Mouse (Mus musculus) embryonic facial prominence, embryonic 10.5 days (tissue): ENCODE results near the gene Islr2. TPM values are rescaled to one million over a fixed set of nuclear protein-coding genes. Genes with fewer than 3 reads are reported as not detected.

Experiments
- DNase-seq: peaks from one replicate; pipeline ENCODE4 v3.0.0-alpha.2; 2017; ENCODE audit warnings: low spot score
- H3K27ac ChIP-seq: fragments of 300-500 bp; sonication (generic); replicated peaks from 2 replicates; pipeline ENCODE4 v1.5.1; 2016; ENCODE audit warnings: mild to moderate bottlenecking
- H3K27me3 ChIP-seq: fragments of 300-500 bp; sonication (generic); replicated peaks from 2 replicates; pipeline ENCODE4 v1.6.1; 2016; ENCODE audit warnings: low read depth, mild to moderate bottlenecking; ENCODE audit not compliant: poor library complexity, severe bottlenecking
- H3K36me3 ChIP-seq: fragments of 300-500 bp; sonication (generic); replicated peaks from 2 replicates; pipeline ENCODE4 v1.6.1; 2016; ENCODE audit warnings: mild to moderate bottlenecking, moderate library complexity
- H3K4me1 ChIP-seq: fragments of 300-500 bp; sonication (generic); 2 replicates; pipeline ENCODE4 v1.6.1; 2016
- H3K4me3 ChIP-seq: fragments of 300-500 bp; sonication (generic); 2 replicates; pipeline ENCODE4 v1.5.1; 2016; ENCODE audit warnings: mild to moderate bottlenecking, moderate library complexity
- H3K9me3 ChIP-seq: fragments of 300-500 bp; sonication (generic); 2 replicates; pipeline ENCODE4 v1.6.1; 2016; ENCODE audit warnings: mild to moderate bottlenecking
- WGBS: fragments of 180-500 bp; shearing (Covaris S2); methylation state at CpG from one replicate; pipeline ENCODE4 v1.1.7; 2016; 5-methylcytosine and 5-hydroxymethylcytosine counted together
- polyA plus RNA-seq: library from polyadenylated mRNA; unstranded; fragments of >200 nt; fragmentation: Nextera tagmentation; extraction: Ambion mirVana; gene quantifications from 2 replicates; pipeline ENCODE4 v1.2.1, GENCODE M21; 2016

Gene Islr2
- polyA plus RNA-seq, 1 experiment from 2014 or later, result 2.2 TPM

GRCm38 (mm10) chr9:58213865-58214264 is 9.7 kb upstream of the Islr2 start:
- WGBS, result 36% methylated on average over 5 of the region's 5 CpGs
- no peak overlapping the region for H3K27ac ChIP-seq
- peaks cover 35% of the 10 kb centered on the region for H3K4me1 ChIP-seq
- DNase-seq, result no peak
- H3K9me3 ChIP-seq, result no peaks in the 10 kb centered on the region
- peaks cover 1% of the 10 kb centered on the region; the same call in 1 of the 2 replicates for H3K36me3 ChIP-seq
- no peak overlapping the region for H3K4me3 ChIP-seq
- peaks cover 17% of the 10 kb centered on the region for H3K27me3 ChIP-seq

DNA sequence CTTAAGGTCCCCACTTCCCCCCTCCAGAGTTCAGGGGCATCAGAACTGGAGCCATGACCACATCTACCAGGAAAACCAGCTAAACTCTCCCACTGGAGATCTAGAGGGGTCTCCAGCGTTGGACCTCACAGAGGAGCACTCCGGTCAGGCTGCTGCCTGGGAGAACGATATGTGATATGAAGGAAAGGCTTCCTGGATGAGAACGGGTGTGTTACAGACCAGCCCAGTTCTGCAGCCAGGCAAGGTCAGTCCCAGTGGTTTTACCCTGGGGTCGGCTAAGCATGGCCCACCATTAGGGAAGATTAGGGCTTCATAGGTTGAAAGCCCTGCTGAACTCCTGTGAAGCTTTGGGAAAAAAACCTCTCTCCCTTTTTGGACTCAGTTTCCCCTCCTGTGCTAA is 9.3 kb upstream of the Islr2 start:
- no peak for DNase-seq
- H3K27me3 ChIP-seq, result peaks cover 17% of the 10 kb centered on the region
- H3K36me3 ChIP-seq, result no peaks in the 10 kb centered on the region
- WGBS, result 75% methylated on average over 5 of the region's 5 CpGs
- no peak overlapping the region for H3K4me3 ChIP-seq
- no peaks in the 10 kb centered on the region for H3K9me3 ChIP-seq
- H3K4me1 ChIP-seq, result peaks cover 35% of the 10 kb centered on the region
- H3K27ac ChIP-seq, result no peak overlapping the region

GRCm38 (mm10) chr9:58210304-58210627 is 6.1 kb upstream of the Islr2 start:
- DNase-seq, result no peak
- Histone ChIP-seq H3K27ac (no peak overlapping the region), H3K4me1 (peaks cover 20% of the 10 kb centered on the region), H3K36me3 (no peaks in the 10 kb centered on the region), H3K4me3 (no peak overlapping the region), H3K27me3 (peaks cover 41% of the 10 kb centered on the region), H3K9me3 (no peaks in the 10 kb centered on the region)
- WGBS, result 91% methylated on average over 2 of the region's 2 CpGs

DNA sequence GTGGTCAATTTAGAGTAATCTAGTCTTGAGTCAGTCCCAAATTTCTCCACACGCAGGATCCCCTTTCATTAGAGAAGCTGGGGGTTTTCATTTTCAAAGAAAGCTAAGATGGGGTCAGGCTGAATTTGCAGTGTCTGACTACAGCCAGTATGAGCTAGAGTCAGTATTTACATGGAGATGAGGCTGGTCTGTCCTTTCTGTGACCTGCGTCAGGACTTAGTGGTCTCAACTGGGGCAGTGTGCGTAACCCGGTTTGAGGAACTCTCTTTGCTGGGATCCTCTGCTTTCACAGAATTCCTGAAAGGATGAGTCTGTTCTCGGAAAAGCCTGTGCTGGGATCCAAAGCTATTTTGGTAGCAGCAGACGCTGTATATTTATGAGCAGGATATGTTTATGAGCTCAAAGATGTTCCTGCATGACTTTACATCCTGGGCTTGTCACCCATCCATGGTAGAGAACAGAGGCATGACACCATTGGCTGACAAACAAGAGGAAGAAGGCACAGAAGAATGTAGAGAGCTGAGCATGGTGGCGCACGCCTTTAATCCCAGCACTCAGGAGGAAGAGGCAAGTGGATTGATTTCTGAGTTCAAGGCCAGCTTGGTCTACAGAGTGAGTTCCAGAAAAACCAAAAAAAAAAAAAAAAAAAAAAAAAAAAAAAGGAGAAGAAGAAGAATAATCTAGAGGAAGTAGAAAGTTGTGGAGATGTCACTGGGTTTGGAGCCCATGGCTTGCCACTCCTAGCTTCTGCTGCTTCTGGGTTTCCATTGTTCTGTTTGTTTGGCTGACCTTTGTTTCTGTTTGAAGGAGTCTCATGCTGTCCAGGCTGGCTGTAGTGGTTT is 5.6 kb upstream of the Islr2 start:
- no peak for DNase-seq
- Histone ChIP-seq H3K27me3 (peaks cover 47% of the 10 kb centered on the region), H3K4me1 (peaks cover 14% of the 10 kb centered on the region), H3K4me3 (no peak overlapping the region), H3K36me3 (no peaks in the 10 kb centered on the region), H3K27ac (no peak overlapping the region), H3K9me3 (no peaks in the 10 kb centered on the region)
- 79% methylated on average over 8 of the region's 8 CpGs for WGBS

- Histone ChIP-seq H3K27ac (no peak overlapping the region), H3K4me1 (peaks cover 32% of the 10 kb centered on the region), H3K27me3 (peaks cover 64% of the 10 kb centered on the region), H3K9me3 (no peaks in the 10 kb centered on the region), H3K4me3 (no peak overlapping the region), H3K36me3 (no peaks in the 10 kb centered on the region)
- DNase-seq, result no peak
- 88% methylated on average over 7 of the region's 7 CpGs for WGBS
Observed at GRCm38 (mm10) chr9:58206013-58206412, 1.9 kb upstream of the Islr2 start.

- 5% methylated on average over 18 of the region's 18 CpGs for WGBS
- no peaks in the 10 kb centered on the region for H3K36me3 ChIP-seq
- peak; percentile 93 for DNase-seq
- peaks cover 45% of the 10 kb centered on the region for H3K4me1 ChIP-seq
- H3K27ac ChIP-seq, result 0 out of 2 replicates have a peak overlapping the region, but pooled peaks have one; percentile 11
- no peaks in the 10 kb centered on the region for H3K9me3 ChIP-seq
- H3K27me3 ChIP-seq, result peaks cover 79% of the 10 kb centered on the region
- H3K4me3 ChIP-seq, result peak overlapping the region; percentile 50
Observed at GRCm38 (mm10) chr9:58204448-58205000, 405 bp upstream of the Islr2 start.

DNA sequence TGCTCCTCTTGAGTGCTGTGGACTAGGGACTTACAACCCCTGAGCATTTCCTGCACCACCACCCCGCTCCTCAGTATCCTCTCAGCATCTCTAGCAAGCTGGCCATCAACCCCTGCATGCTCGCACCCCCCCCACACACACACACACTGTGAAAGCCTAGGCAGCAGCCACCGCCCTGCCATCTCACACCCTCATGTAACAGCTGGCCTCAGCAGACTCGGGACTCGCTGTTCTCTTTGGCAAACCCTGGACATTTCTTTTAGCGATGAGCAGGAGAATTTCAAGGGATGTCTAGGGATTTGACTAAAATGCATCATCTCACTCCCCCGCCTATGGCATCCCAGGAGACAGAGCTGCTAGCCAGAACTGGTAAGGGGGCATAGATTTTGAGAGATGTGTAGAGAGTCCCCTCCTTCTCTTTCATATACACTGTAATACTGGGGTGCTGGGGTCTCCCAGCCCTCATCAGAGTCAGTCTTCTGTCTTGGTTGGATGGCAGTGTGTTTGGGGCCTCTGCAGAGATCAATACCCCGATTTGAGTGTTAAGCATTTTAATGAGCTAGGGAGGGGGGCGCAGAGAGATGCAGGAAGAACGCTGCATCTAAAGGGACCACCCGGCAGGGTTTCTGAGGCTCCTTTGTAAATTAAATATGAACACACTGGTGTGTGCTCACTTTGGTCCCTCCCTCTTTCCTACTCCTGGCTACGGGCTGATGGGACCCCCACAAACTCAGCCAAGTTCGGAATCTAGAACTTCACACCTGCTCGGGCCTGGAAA is 1.3 kb downstream of the Islr2 start:
- Histone ChIP-seq H3K9me3 (no peaks in the 10 kb centered on the region), H3K27me3 (peaks cover 92% of the 10 kb centered on the region), H3K36me3 (no peaks in the 10 kb centered on the region), H3K4me3 (peak overlapping the region; percentile 50), H3K4me1 (peaks cover 62% of the 10 kb centered on the region), H3K27ac (peak overlapping the region; percentile 62; the same call in 1 of the 2 replicates)
- peak; percentile 38 for DNase-seq
- 4% methylated on average over 14 of the region's 14 CpGs for WGBS

DNA sequence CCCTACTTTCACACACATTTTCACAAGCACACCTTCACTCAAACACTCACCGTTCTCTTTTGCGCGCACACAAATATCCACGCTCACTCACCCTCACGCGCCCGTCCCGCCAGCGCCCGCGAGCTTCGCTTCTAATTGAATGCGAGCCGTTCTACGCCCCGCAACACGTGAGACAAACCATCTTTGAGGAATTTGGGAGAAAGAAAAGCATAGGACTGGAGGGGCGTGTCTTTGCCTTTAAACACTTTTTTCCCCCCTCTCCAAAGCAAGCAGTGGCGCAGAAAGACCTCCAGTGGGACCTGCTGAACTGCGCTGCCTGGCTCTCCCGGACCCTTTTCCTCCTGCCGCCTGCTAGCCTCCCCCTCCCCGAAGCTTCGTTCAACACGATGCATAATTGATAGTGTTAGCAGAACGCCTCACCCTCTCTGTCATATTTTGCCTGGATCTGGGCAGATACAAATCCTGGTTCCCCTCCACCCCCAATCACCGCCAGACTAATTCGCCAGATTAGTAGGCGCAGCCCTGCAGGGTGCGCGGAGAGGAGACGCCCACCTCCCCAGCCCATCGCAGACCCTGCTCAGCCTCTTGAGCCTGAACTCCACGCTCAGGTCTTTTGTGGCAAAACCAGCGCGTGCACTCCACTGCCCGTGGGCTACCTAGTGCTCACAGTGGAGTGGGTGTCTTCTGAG is 2.1 kb downstream of the Islr2 start:
- Histone ChIP-seq H3K4me3 (peak overlapping the region; percentile 50), H3K4me1 (peaks cover 70% of the 10 kb centered on the region), H3K9me3 (no peaks in the 10 kb centered on the region), H3K27me3 (peaks cover 97% of the 10 kb centered on the region), H3K27ac (0 out of 2 replicates have a peak overlapping the region, but pooled peaks have one; percentile 21), H3K36me3 (no peaks in the 10 kb centered on the region)
- WGBS, result under 1% methylated on average over 37 of the region's 37 CpGs
- DNase-seq, result no peak

GRCm38 (mm10) chr9:58201091-58201842 is 2.9 kb downstream of the Islr2 start:
- peaks cover 97% of the 10 kb centered on the region for H3K27me3 ChIP-seq
- H3K27ac ChIP-seq, result 0 out of 2 replicates have a peak overlapping the region, but pooled peaks have one; percentile 3
- no peaks in the 10 kb centered on the region for H3K9me3 ChIP-seq
- H3K4me3 ChIP-seq, result peak overlapping the region; percentile 50
- peak; percentile 48 for DNase-seq
- 2% methylated on average over 24 of the region's 24 CpGs for WGBS
- no peaks in the 10 kb centered on the region for H3K36me3 ChIP-seq
- peaks cover 77% of the 10 kb centered on the region for H3K4me1 ChIP-seq

DNA sequence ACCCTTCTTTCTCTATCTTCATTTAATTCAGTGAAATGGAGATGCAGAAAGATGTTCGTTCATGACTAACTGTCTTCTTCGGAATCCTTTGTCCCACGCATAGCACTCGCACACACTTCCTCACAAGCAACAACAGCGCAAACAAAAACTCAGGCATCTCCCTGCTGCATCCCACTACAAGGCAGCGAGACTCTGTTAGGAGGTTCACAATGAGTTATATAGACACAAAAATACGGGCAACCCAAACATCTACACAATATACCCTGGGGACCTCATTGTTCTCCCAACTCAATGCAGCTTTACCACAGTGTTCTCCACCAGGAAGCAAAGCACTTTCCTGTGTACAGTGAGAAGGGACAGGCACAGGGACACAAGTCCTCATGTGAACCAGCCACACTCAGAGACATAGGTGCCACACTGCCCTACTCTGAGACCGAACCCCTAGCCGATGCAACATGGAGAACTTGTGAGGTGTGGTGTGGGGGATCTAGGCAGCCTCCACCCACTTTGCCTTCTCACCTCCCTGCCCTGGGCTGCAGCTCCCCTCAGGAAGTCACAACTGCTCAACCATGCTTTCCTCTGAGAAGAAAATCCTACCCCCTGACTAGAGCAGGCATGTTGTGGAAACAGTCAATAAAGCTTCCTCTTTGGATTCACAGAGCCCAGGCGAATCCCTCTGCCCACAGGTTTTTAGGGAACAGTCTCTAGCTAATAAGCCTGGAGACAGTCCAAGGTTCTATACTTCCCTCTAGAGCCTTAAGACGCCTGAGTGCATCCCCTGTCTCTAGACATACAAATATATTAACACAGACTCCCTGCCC is 3.6 kb downstream of the Islr2 start:
- DNase-seq, result peak; percentile 25
- Histone ChIP-seq H3K27ac (no peak overlapping the region; the same call in 1 of the 2 replicates), H3K36me3 (no peaks in the 10 kb centered on the region), H3K27me3 (peaks cover 97% of the 10 kb centered on the region), H3K4me1 (peaks cover 85% of the 10 kb centered on the region), H3K9me3 (no peaks in the 10 kb centered on the region), H3K4me3 (peak overlapping the region; percentile 50)
- WGBS, result 7% methylated on average over 11 of the region's 11 CpGs
